18 mouse cellular contexts compared by ENCODE assay signal in genomic region chr17:14339932-14340557, GRCm38 (mm10).
A peak's percentile ranks its signal among the peaks of the same experiment; 100 is the strongest.
DNase-seq lines count a peak whose midpoint lies in the region; ATAC-seq lines count a peak whose summit lies in the region.
"Had no signal": no experiment of that assay in that cellular context is flagged by ENCODE, and none has a peak within 500 bp of the region (broad histone marks: within the 10 kb centered on the region; RNA-seq: fewer than 3 reads in every experiment).

No protein-coding gene starts in this region.

- 0 out of 2 replicates have a peak, but pooled peaks cover 3% of the 10 kb centered on the region for H3K27me3 ChIP-seq in kidney, embryonic 16.5 days (ENCODE audit: insufficient read depth, low read length)
- no peaks in the 10 kb centered on the region for H3K27me3 ChIP-seq in midbrain, embryonic 13.5 days
- H3K27me3 ChIP-seq: liver, embryonic 13.5 days had no signal

- peak; percentile 28; the same call in 1 of the 2 replicates for ATAC-seq in kidney, embryonic 16.5 days (ENCODE audit: low FRiP score, low TSS enrichment)
- 0 out of 2 replicates have a peak, but pooled peaks have one; percentile 55 for ATAC-seq in midbrain, embryonic 13.5 days
- ATAC-seq: forebrain, embryonic 16.5 days had no signal

- H3K9ac ChIP-seq in kidney, embryonic 16.5 days (replicated peaks; ENCODE audit: low read length) = no peak overlapping the region
- no peak overlapping the region for H3K9ac ChIP-seq in midbrain, embryonic 13.5 days (replicated peaks)
- H3K9ac ChIP-seq: limb, embryonic 12.5 days; liver, embryonic 13.5 days had no signal

- no peak overlapping the region for H3K4me2 ChIP-seq in kidney, embryonic 16.5 days (replicated peaks; ENCODE audit: low read depth, low read length)
- H3K4me2 ChIP-seq in midbrain, embryonic 13.5 days (replicated peaks) = no peak overlapping the region
- H3K4me2 ChIP-seq: limb, embryonic 12.5 days; liver, embryonic 13.5 days had no signal

- peak; percentile 25 to 31 for DNase-seq in cerebellum, postnatal 10 days
- no peak for DNase-seq in cerebellum, postnatal 4 days (ENCODE audit: low spot score in 2 of 2)
- DNase-seq in kidney, postnatal 25 days = no peak
- DNase-seq in 3T3-L1 (ENCODE audit: low read depth, low spot score) = peak; percentile 64
- no peak for DNase-seq in embryo, embryonic 10.5 days (ENCODE audit: low spot score)
- DNase-seq in thymus, postnatal 4 days = no peak
- DNase-seq: cerebellum, adult 9-11 months; kidney, adult 11 months; kidney, postnatal 14 days; layer of hippocampus, adult 9-11 months; liver, embryonic 13.5 days; lung, postnatal 36 days; right cerebral cortex, postnatal 14 days had no signal

- WGBS in kidney, embryonic 16.5 days = 31% methylated on average over 5 of the region's 5 CpGs
- 25% methylated on average over 5 of the region's 5 CpGs for WGBS in midbrain, embryonic 13.5 days

- no peaks in the 10 kb centered on the region for H3K9me3 ChIP-seq in kidney, embryonic 16.5 days (ENCODE audit: low read length)
- no peaks in the 10 kb centered on the region for H3K9me3 ChIP-seq in midbrain, embryonic 13.5 days
- H3K9me3 ChIP-seq: limb, embryonic 12.5 days; liver, embryonic 13.5 days had no signal

- H3K4me3 ChIP-seq in kidney, embryonic 16.5 days (ENCODE audit: low read length) = no peak overlapping the region
- no peak overlapping the region for H3K4me3 ChIP-seq in midbrain, embryonic 13.5 days (replicated peaks)
- H3K4me3 ChIP-seq: limb, embryonic 12.5 days; liver, embryonic 13.5 days had no signal

- peaks cover 10% of the 10 kb centered on the region for H3K4me1 ChIP-seq in kidney, embryonic 16.5 days (ENCODE audit: insufficient read depth, low read length)
- H3K4me1 ChIP-seq in midbrain, embryonic 13.5 days (replicated peaks) = peaks cover 3% of the 10 kb centered on the region; the same call in 1 of the 2 replicates
- H3K4me1 ChIP-seq: liver, embryonic 13.5 days had no signal

- H3K27ac ChIP-seq in kidney, embryonic 16.5 days (ENCODE audit: low read length) = no peak overlapping the region
- H3K27ac ChIP-seq in midbrain, embryonic 13.5 days = no peak overlapping the region
- H3K27ac ChIP-seq: limb, embryonic 12.5 days; liver, embryonic 13.5 days; stomach, postnatal 0 days had no signal

- H3K36me3 ChIP-seq in kidney, embryonic 16.5 days (ENCODE audit: insufficient read depth, low read length) = no peaks in the 10 kb centered on the region
- no peaks in the 10 kb centered on the region for H3K36me3 ChIP-seq in midbrain, embryonic 13.5 days
- H3K36me3 ChIP-seq: liver, embryonic 13.5 days had no signal

Comparison
In these comparisons a context has a peak if more than half of its experiments do, and no peak if none do; other contexts are left out.
1. DNase-seq: peak in cerebellum, postnatal 10 days (2 of 2) and 3T3-L1 (single experiment); none in cerebellum, postnatal 4 days (0 of 2), kidney, postnatal 25 days (0 of 2), embryo, embryonic 10.5 days (single experiment) and thymus, postnatal 4 days (single experiment).